22 mouse cellular contexts compared by ENCODE assay signal in genomic region chr9:78538421-78538820, GRCm38 (mm10). TPM values are rescaled to one million over a fixed set of nuclear protein-coding genes. Genes with fewer than 3 reads are reported as not detected.
DNase-seq lines count a peak whose midpoint lies in the region; ATAC-seq and TF ChIP-seq lines count a peak whose summit lies in the region.
"Had no signal": no experiment of that assay in that cellular context is flagged by ENCODE, and none has a peak within 500 bp of the region (broad histone marks: within the 10 kb centered on the region; RNA-seq: fewer than 3 reads in every experiment).

No protein-coding gene starts in this region.

- H3K27me3 ChIP-seq in embryonic facial prominence, embryonic 14.5 days (replicated peaks; ENCODE audit: control insufficient read depth, insufficient read depth, low read length), result no peaks in the 10 kb centered on the region
- H3K27me3 ChIP-seq in embryonic facial prominence, embryonic 10.5 days (replicated peaks; ENCODE audit: low read depth, poor library complexity, severe bottlenecking), result no peaks in the 10 kb centered on the region
- H3K27me3 ChIP-seq in heart, embryonic 15.5 days, result no peaks in the 10 kb centered on the region
- no peaks in the 10 kb centered on the region for H3K27me3 ChIP-seq in limb, embryonic 14.5 days (ENCODE audit: control insufficient read depth, insufficient read depth, low read length)
- H3K27me3 ChIP-seq: forebrain, embryonic 15.5 days; hindbrain, embryonic 12.5 days; liver, embryonic 15.5 days; neural tube, embryonic 12.5 days had no signal

- 0 out of 2 replicates have a peak, but pooled peaks cover 3% of the 10 kb centered on the region for H3K36me3 ChIP-seq in embryonic facial prominence, embryonic 14.5 days (ENCODE audit: control insufficient read depth, insufficient read depth, low read length)
- no peaks in the 10 kb centered on the region for H3K36me3 ChIP-seq in embryonic facial prominence, embryonic 10.5 days (replicated peaks)
- no peaks in the 10 kb centered on the region for H3K36me3 ChIP-seq in heart, embryonic 15.5 days
- no peaks in the 10 kb centered on the region for H3K36me3 ChIP-seq in limb, embryonic 14.5 days (ENCODE audit: control insufficient read depth, insufficient read depth, low read length)
- H3K36me3 ChIP-seq: forebrain, embryonic 15.5 days; liver, embryonic 15.5 days; neural tube, embryonic 12.5 days had no signal

- no peak overlapping the region; the same call in 1 of the 2 replicates for H3K27ac ChIP-seq in embryonic facial prominence, embryonic 14.5 days (replicated peaks; ENCODE audit: low read depth, low read length)
- H3K27ac ChIP-seq in embryonic facial prominence, embryonic 10.5 days (replicated peaks), result no peak overlapping the region
- peak overlapping the region; percentile 25; the same call in 1 of the 2 replicates for H3K27ac ChIP-seq in heart, embryonic 15.5 days
- no peak overlapping the region for H3K27ac ChIP-seq in left cerebral cortex, adult 2 months
- no peak overlapping the region; the same call in 1 of the 2 replicates for H3K27ac ChIP-seq in limb, embryonic 14.5 days (replicated peaks; ENCODE audit: low read depth, low read length)
- H3K27ac ChIP-seq in layer of hippocampus, adult 2 months, result no peak overlapping the region
- H3K27ac ChIP-seq: forebrain, embryonic 15.5 days; hindbrain, embryonic 12.5 days; liver, embryonic 15.5 days; neural tube, embryonic 12.5 days had no signal

- intact Hi-C loops in left cerebral cortex, postnatal 4 days (cut with DNase I), result no loop called here
- intact Hi-C loops in left cerebral cortex, adult 2 months (cut with DNase I), result no loop called here

- H3K4me3 ChIP-seq in embryonic facial prominence, embryonic 14.5 days (ENCODE audit: low read depth, low read length), result no peak overlapping the region
- H3K4me3 ChIP-seq in embryonic facial prominence, embryonic 10.5 days, result no peak overlapping the region
- H3K4me3 ChIP-seq in heart, embryonic 15.5 days, result no peak overlapping the region
- H3K4me3 ChIP-seq in left cerebral cortex, adult 2 months, result no peak overlapping the region
- H3K4me3 ChIP-seq in limb, embryonic 14.5 days (replicated peaks; ENCODE audit: low read length), result no peak overlapping the region
- H3K4me3 ChIP-seq in layer of hippocampus, adult 2 months, result no peak overlapping the region
- H3K4me3 ChIP-seq: forebrain, embryonic 15.5 days; hindbrain, embryonic 12.5 days; liver, embryonic 15.5 days; neural tube, embryonic 12.5 days had no signal

- DNase-seq in embryonic facial prominence, embryonic 14.5 days (ENCODE audit: low spot score), result peak; percentile 61
- DNase-seq in embryonic facial prominence, embryonic 10.5 days (ENCODE audit: low spot score), result no peak
- DNase-seq in heart, adult 18-20 months, result no peak
- peak; percentile 31 for DNase-seq in left cerebral cortex, postnatal 4 days
- no peak for DNase-seq in left cerebral cortex, adult 2 months (ENCODE audit: extremely low spot score in 1 of 2, low spot score in 2 of 2)
- peak; percentile 25 for DNase-seq in limb, embryonic 14.5 days (ENCODE audit: low spot score)
- no peak for DNase-seq in layer of hippocampus, adult 2 months (ENCODE audit: low spot score in 2 of 2)
- DNase-seq: adrenal gland, postnatal 14 days; cerebellum, adult 2 months; cerebellum, postnatal 36 days; gastrocnemius, postnatal 14 days; lung, postnatal 4 days; midbrain, embryonic 14.5 days; right cerebral cortex, postnatal 4 days; thymus, postnatal 25 days had no signal

- 63% methylated on average over 6 of the region's 6 CpGs for WGBS in embryonic facial prominence, embryonic 14.5 days
- 71% methylated on average over 6 of the region's 6 CpGs for WGBS in embryonic facial prominence, embryonic 10.5 days
- 15% methylated on average over 6 of the region's 6 CpGs for WGBS in heart, embryonic 15.5 days
- WGBS in limb, embryonic 14.5 days, result 58% methylated on average over 6 of the region's 6 CpGs

- ATAC-seq in embryonic facial prominence, embryonic 14.5 days (ENCODE audit: low read depth), result peak; percentile 68; the same call in 1 of the 2 replicates
- no peak for ATAC-seq in heart, embryonic 15.5 days (replicated peaks; ENCODE audit: insufficient number of reproducible peaks, insufficient read depth, low FRiP score, low read depth)
- peak; percentile 77 for ATAC-seq in limb, embryonic 14.5 days (ENCODE audit: low FRiP score, low read depth)
- ATAC-seq: CD4-positive, CD25-positive, alpha-beta regulatory T cell, adult 4 months; forebrain, embryonic 15.5 days; intestine, postnatal 0 days had no signal

- no peaks in the 10 kb centered on the region for H3K4me1 ChIP-seq in embryonic facial prominence, embryonic 14.5 days (ENCODE audit: control insufficient read depth, insufficient read depth, low read length)
- no peaks in the 10 kb centered on the region for H3K4me1 ChIP-seq in embryonic facial prominence, embryonic 10.5 days
- H3K4me1 ChIP-seq in heart, embryonic 15.5 days (replicated peaks), result peaks cover 13% of the 10 kb centered on the region
- no peaks in the 10 kb centered on the region for H3K4me1 ChIP-seq in limb, embryonic 14.5 days (ENCODE audit: control insufficient read depth, insufficient read depth, low read length)
- H3K4me1 ChIP-seq: hindbrain, embryonic 12.5 days; neural tube, embryonic 12.5 days had no signal

- H3K4me2 ChIP-seq in embryonic facial prominence, embryonic 14.5 days (ENCODE audit: low read depth, low read length), result no peak overlapping the region
- 0 out of 2 replicates have a peak overlapping the region, but pooled peaks have one; percentile 21 for H3K4me2 ChIP-seq in heart, embryonic 15.5 days
- no peak overlapping the region for H3K4me2 ChIP-seq in limb, embryonic 14.5 days (replicated peaks; ENCODE audit: low read depth, low read length, severe bottlenecking)
- H3K4me2 ChIP-seq: forebrain, embryonic 15.5 days; hindbrain, embryonic 12.5 days; liver, embryonic 15.5 days; neural tube, embryonic 12.5 days had no signal

- TF ChIP-seq POLR2A in limb, embryonic 14.5 days (IDR thresholded peaks at IDR 0.05; ENCODE audit: borderline replicate concordance, extremely low read depth, insufficient read depth, insufficient read length), result no peak

- no peaks in the 10 kb centered on the region for H3K9me3 ChIP-seq in embryonic facial prominence, embryonic 14.5 days (ENCODE audit: control insufficient read depth, low read length)
- no peaks in the 10 kb centered on the region for H3K9me3 ChIP-seq in embryonic facial prominence, embryonic 10.5 days
- no peaks in the 10 kb centered on the region for H3K9me3 ChIP-seq in heart, embryonic 15.5 days (replicated peaks)
- no peaks in the 10 kb centered on the region for H3K9me3 ChIP-seq in limb, embryonic 14.5 days (ENCODE audit: control insufficient read depth, low read length)
- H3K9me3 ChIP-seq: forebrain, embryonic 15.5 days; hindbrain, embryonic 12.5 days; liver, embryonic 15.5 days; neural tube, embryonic 12.5 days had no signal

- TF ChIP-seq CTCF in left cerebral cortex, adult 2 months (IDR thresholded peaks at IDR 0.05), result no peak
- no peak for TF ChIP-seq CTCF in layer of hippocampus, adult 2 months (conservative IDR thresholded peaks at IDR 0.05)

- no peak overlapping the region for H3K9ac ChIP-seq in embryonic facial prominence, embryonic 14.5 days (ENCODE audit: low read depth, low read length)
- H3K9ac ChIP-seq in heart, embryonic 15.5 days, result no peak overlapping the region
- H3K9ac ChIP-seq in limb, embryonic 14.5 days (ENCODE audit: low read depth, low read length, severe bottlenecking), result no peak overlapping the region
- H3K9ac ChIP-seq: forebrain, embryonic 15.5 days; hindbrain, embryonic 12.5 days; liver, embryonic 15.5 days; neural tube, embryonic 12.5 days had no signal

RNA-seq across cellular contexts. Expression of gene Slc17a5, which starts 49.4 kb away (rescaled TPM):
- polyA plus RNA-seq in embryonic facial prominence, embryonic 14.5 days (2014; fragmentation: Nextera tagmentation; extraction: Ambion mirVana), result 13.1 and 15.4 TPM in 2 replicates
- polyA plus RNA-seq in embryonic facial prominence, embryonic 10.5 days (2016; fragmentation: Nextera tagmentation; extraction: Ambion mirVana), result 9.5 and 11.2 TPM in 2 replicates
- polyA plus RNA-seq in heart, embryonic 15.5 days (2015; fragmentation: Nextera tagmentation; extraction: Ambion mirVana), result 8.5 and 9.8 TPM in 2 replicates
- total RNA-seq in heart, adult 18-20 months (2021), result 1 to 10 TPM; 4.8 to 6.2 TPM
- 10 to 100 TPM; 11.8 to 13.3 TPM for total RNA-seq in left cerebral cortex, postnatal 4 days (2021)
- 10 to 100 TPM; 16.1 to 17.3 TPM for total RNA-seq in left cerebral cortex, adult 2 months (2021)
- polyA plus RNA-seq in limb, embryonic 14.5 days (2012; rRNA removed), result 12.1 and 13.0 TPM in 2 replicates
- polyA plus RNA-seq in limb, embryonic 14.5 days (2014; fragmentation: Nextera tagmentation; extraction: Ambion mirVana), result 15.1 and 18.0 TPM in 2 replicates
- total RNA-seq in layer of hippocampus, adult 2 months (2021), result 10 to 100 TPM; 23.0 to 24.5 TPM

RNA-seq across cellular contexts. Expression of gene Eef1a1, which starts 49.5 kb away (rescaled TPM):
- 5,674 and 6,022 TPM in 2 replicates for polyA plus RNA-seq in embryonic facial prominence, embryonic 14.5 days (2014; fragmentation: Nextera tagmentation; extraction: Ambion mirVana)
- 3,747 and 3,838 TPM in 2 replicates for polyA plus RNA-seq in embryonic facial prominence, embryonic 10.5 days (2016; fragmentation: Nextera tagmentation; extraction: Ambion mirVana)
- polyA plus RNA-seq in heart, embryonic 15.5 days (2015; fragmentation: Nextera tagmentation; extraction: Ambion mirVana), result 2,802 and 3,192 TPM in 2 replicates
- 1,000 to 10,000 TPM in 1 of 2 experiments, 100 to 1,000 TPM in 1; 994 to 1,266 TPM for total RNA-seq in heart, adult 18-20 months (2021)
- 1,000 to 10,000 TPM; 5,205 to 5,346 TPM for total RNA-seq in left cerebral cortex, postnatal 4 days (2021)
- 1,000 to 10,000 TPM; 2,077 to 2,174 TPM for total RNA-seq in left cerebral cortex, adult 2 months (2021)
- polyA plus RNA-seq in limb, embryonic 14.5 days (2012; rRNA removed), result 7,521 and 9,083 TPM in 2 replicates
- 6,070 and 6,314 TPM in 2 replicates for polyA plus RNA-seq in limb, embryonic 14.5 days (2014; fragmentation: Nextera tagmentation; extraction: Ambion mirVana)
- 1,000 to 10,000 TPM; 3,119 to 3,317 TPM for total RNA-seq in layer of hippocampus, adult 2 months (2021)

Comparison
In these comparisons a context has a peak if more than half of its experiments do, and no peak if none do; other contexts are left out.
1. DNase-seq: peak in embryonic facial prominence, embryonic 14.5 days (single experiment), left cerebral cortex, postnatal 4 days (single experiment) and limb, embryonic 14.5 days (single experiment); none in embryonic facial prominence, embryonic 10.5 days (single experiment), heart, adult 18-20 months (0 of 2), left cerebral cortex, adult 2 months (0 of 2) and layer of hippocampus, adult 2 months (0 of 2).